Mouse (Mus musculus): ENCODE data around the gene Spdye4c. TPM values are rescaled to one million over a fixed set of nuclear protein-coding genes. Genes with fewer than 3 reads are reported as not detected.

Spdye4c gene
- polyA plus RNA-seq (2012; rRNA removed), result not detected in 2 replicates

GRCm38 (mm10) chr2:128590909-128591308, at the start of gene Spdye4c:
Gene Spdye4c (plus strand): TSS chr2:128591209.
- Histone ChIP-seq H3K4me3 (ENCODE audit: low read depth, low read length) (no peak within 1 kb of the TSS), H3K27me3 (ENCODE audit: control insufficient read depth, insufficient read depth, low read length) (no peaks in the 10 kb centered on the region), H3K36me3 (ENCODE audit: control insufficient read depth, insufficient read depth, low read length) (no peaks in the 10 kb centered on the region), H3K4me1 (ENCODE audit: control insufficient read depth, insufficient read depth, insufficient read length, low read length) (peaks cover under 1% of the 10 kb centered on the region; the same call in 1 of the 2 replicates), H3K27ac (ENCODE audit: insufficient read depth, low read depth, low read length) (no peak within 1 kb of the TSS)
- TF ChIP-seq POLR2A (IDR thresholded peaks at IDR 0.05; ENCODE audit: low read depth, low read length), result no peak
- 89% methylated on average over 3 of the region's 3 CpGs for WGBS

DNA sequence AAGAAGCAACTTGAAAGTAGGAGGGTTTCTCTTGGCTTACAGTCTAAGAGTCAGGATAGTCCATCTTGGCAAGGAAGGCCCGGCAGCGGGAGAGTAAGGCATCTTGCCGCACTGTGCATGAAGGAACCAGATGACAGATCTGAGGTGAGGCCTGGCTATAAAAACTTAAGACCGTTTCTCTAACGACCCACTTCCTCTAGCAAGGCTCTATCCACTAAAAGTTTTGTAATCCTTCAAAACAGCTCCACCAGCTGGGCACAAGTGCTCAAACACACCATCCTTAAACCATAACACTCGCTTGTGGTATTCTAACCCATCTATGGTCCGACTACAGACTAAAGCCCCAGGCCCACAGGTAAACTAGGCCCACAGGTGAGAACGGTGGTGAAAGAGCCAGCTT, 47.5 kb upstream of the Spdye4c start:
- H3K4me3 ChIP-seq (ENCODE audit: low read depth, low read length), result no peak overlapping the region
- no peak overlapping the region for H3K27ac ChIP-seq (ENCODE audit: insufficient read depth, low read depth, low read length)
- TF ChIP-seq POLR2A (IDR thresholded peaks at IDR 0.05; ENCODE audit: low read depth, low read length), result no peak
- TF ChIP-seq CTCF (IDR thresholded peaks at IDR 0.05; ENCODE audit: extremely low read depth, insufficient read length, insufficient replicate concordance, low read depth, low read length), result no peak
- H3K36me3 ChIP-seq (ENCODE audit: control insufficient read depth, insufficient read depth, low read length), result no peaks in the 10 kb centered on the region
- 72% methylated on average over 8 of the region's 8 CpGs for WGBS
- no peaks in the 10 kb centered on the region for H3K27me3 ChIP-seq (ENCODE audit: control insufficient read depth, insufficient read depth, low read length)
- no peaks in the 10 kb centered on the region for H3K4me1 ChIP-seq (ENCODE audit: control insufficient read depth, insufficient read depth, insufficient read length, low read length)

DNA sequence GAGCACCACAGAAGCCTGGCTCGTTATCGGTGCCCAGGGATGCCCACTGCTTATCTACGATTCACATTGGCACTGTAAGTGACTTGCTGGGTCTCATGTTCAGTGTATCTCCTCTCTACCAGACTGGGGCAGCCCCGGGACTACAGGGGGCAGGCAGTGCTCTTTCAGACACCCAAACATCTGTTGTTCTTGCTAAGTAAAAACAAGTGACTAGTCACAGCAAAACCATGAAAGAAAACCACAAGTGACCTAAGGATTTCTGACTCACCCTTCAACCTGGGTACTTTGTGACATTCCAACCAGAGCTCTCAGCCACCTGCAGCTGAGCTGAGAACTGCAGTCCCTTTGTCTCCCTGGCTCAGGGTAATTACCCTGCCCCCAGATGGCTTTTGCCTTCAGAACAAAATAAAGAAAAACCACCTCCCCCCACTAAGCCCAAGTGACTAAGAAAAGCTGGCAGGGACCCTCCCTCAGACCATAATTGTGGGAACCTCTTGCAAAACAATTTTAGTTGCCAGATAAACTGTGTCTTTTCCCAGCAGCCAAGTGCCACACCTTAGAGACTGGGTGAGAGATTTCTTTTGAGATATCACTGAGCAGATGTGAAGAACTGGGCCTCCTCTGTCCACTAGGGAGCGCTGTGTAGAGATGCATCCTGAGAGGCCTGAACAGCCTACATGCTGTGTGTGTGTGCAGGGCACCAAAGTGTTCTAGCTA, 46.4 kb upstream of the Spdye4c start:
- TF ChIP-seq CTCF (IDR thresholded peaks at IDR 0.05; ENCODE audit: extremely low read depth, insufficient read length, insufficient replicate concordance, low read depth, low read length) (peak; percentile 44; the same call in 1 of the 2 replicates), POLR2A (IDR thresholded peaks at IDR 0.05; ENCODE audit: low read depth, low read length) (no peak)
- 58% methylated on average over 5 of the region's 5 CpGs for WGBS
- Histone ChIP-seq H3K4me3 (ENCODE audit: low read depth, low read length) (no peak overlapping the region), H3K27me3 (ENCODE audit: control insufficient read depth, insufficient read depth, low read length) (no peaks in the 10 kb centered on the region), H3K27ac (ENCODE audit: insufficient read depth, low read depth, low read length) (no peak overlapping the region), H3K4me1 (ENCODE audit: control insufficient read depth, insufficient read depth, insufficient read length, low read length) (no peaks in the 10 kb centered on the region), H3K36me3 (ENCODE audit: control insufficient read depth, insufficient read depth, low read length) (no peaks in the 10 kb centered on the region)

DNA sequence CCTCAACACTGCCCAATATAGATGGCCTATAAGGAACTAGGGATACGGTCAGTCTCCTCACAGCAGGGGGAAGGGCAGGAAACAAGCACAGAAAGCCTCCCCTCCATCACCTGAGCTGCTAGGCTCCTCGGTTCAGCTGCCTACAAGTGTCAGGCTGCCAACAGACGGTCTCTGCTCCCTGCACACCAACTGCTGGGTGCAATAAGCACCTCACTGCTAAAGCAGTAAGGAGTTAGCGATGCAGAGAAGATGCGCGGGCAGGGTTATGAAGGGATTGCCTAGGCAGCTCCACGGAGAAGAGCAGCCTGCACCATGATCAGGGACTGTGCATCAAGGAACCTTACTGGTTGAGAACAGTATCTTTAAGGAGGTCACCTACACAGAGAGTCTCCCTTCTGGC, 45.6 kb upstream of the Spdye4c start:
- WGBS, result 88% methylated on average over 7 of the region's 7 CpGs
- Histone ChIP-seq H3K36me3 (ENCODE audit: control insufficient read depth, insufficient read depth, low read length) (no peaks in the 10 kb centered on the region), H3K4me1 (ENCODE audit: control insufficient read depth, insufficient read depth, insufficient read length, low read length) (no peaks in the 10 kb centered on the region), H3K27ac (ENCODE audit: insufficient read depth, low read depth, low read length) (no peak overlapping the region), H3K4me3 (ENCODE audit: low read depth, low read length) (no peak overlapping the region), H3K27me3 (ENCODE audit: control insufficient read depth, insufficient read depth, low read length) (no peaks in the 10 kb centered on the region)
- TF ChIP-seq CTCF (IDR thresholded peaks at IDR 0.05; ENCODE audit: extremely low read depth, insufficient read length, insufficient replicate concordance, low read depth, low read length) (no peak), POLR2A (IDR thresholded peaks at IDR 0.05; ENCODE audit: low read depth, low read length) (no peak)

- 82% methylated on average over 10 of the region's 10 CpGs for WGBS
- Histone ChIP-seq H3K36me3 (ENCODE audit: control insufficient read depth, insufficient read depth, low read length) (no peaks in the 10 kb centered on the region), H3K4me3 (ENCODE audit: low read depth, low read length) (no peak overlapping the region), H3K27me3 (ENCODE audit: control insufficient read depth, insufficient read depth, low read length) (no peaks in the 10 kb centered on the region), H3K4me1 (ENCODE audit: control insufficient read depth, insufficient read depth, insufficient read length, low read length) (no peaks in the 10 kb centered on the region), H3K27ac (ENCODE audit: insufficient read depth, low read depth, low read length) (no peak overlapping the region)
- no peak for TF ChIP-seq CTCF (IDR thresholded peaks at IDR 0.05; ENCODE audit: extremely low read depth, insufficient read length, insufficient replicate concordance, low read depth, low read length)
These were observed 43.9 kb upstream of the Spdye4c start for GRCm38 (mm10) chr2:128547079-128547478.

- 34% methylated on average over 2 of the region's 2 CpGs for WGBS
- no peaks in the 10 kb centered on the region; the same call in 1 of the 2 replicates for H3K4me1 ChIP-seq (ENCODE audit: control insufficient read depth, insufficient read depth, insufficient read length, low read length)
- TF ChIP-seq POLR2A (IDR thresholded peaks at IDR 0.05; ENCODE audit: low read depth, low read length) (no peak), CTCF (IDR thresholded peaks at IDR 0.05; ENCODE audit: extremely low read depth, insufficient read length, insufficient replicate concordance, low read depth, low read length) (no peak)
- H3K36me3 ChIP-seq (ENCODE audit: control insufficient read depth, insufficient read depth, low read length), result no peaks in the 10 kb centered on the region
- H3K27me3 ChIP-seq (ENCODE audit: control insufficient read depth, insufficient read depth, low read length), result no peaks in the 10 kb centered on the region
- H3K4me3 ChIP-seq (ENCODE audit: low read depth, low read length), result no peak overlapping the region
- no peak overlapping the region for H3K27ac ChIP-seq (ENCODE audit: insufficient read depth, low read depth, low read length)
These were observed 42.7 kb upstream of the Spdye4c start for GRCm38 (mm10) chr2:128548262-128548661.

DNA sequence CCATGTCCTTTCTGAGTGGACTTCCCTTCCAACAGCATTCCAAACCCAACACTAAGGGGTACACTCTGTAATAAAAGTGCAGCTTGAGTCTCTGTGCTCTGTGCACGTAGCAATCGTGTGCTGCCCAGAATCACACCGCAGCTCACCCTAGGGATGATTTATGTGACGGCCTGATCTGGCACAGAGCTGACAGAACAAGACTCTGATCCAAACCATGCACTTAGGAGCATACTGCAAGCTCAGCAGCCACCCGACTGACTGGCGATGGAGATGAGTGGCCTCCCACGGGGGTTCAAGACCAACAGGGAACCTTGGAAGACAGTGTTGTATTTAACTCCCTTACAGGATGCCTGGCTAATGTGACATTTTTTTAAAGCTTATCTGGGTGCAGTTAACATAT, 41.4 kb upstream of the Spdye4c start:
- Histone ChIP-seq H3K4me1 (ENCODE audit: control insufficient read depth, insufficient read depth, insufficient read length, low read length) (no peaks in the 10 kb centered on the region; the same call in 1 of the 2 replicates), H3K36me3 (ENCODE audit: control insufficient read depth, insufficient read depth, low read length) (no peaks in the 10 kb centered on the region), H3K27ac (ENCODE audit: insufficient read depth, low read depth, low read length) (no peak overlapping the region), H3K4me3 (ENCODE audit: low read depth, low read length) (no peak overlapping the region), H3K27me3 (ENCODE audit: control insufficient read depth, insufficient read depth, low read length) (no peaks in the 10 kb centered on the region)
- WGBS, result 28% methylated on average over 7 of the region's 7 CpGs
- TF ChIP-seq CTCF (IDR thresholded peaks at IDR 0.05; ENCODE audit: extremely low read depth, insufficient read length, insufficient replicate concordance, low read depth, low read length) (no peak), POLR2A (IDR thresholded peaks at IDR 0.05; ENCODE audit: low read depth, low read length) (no peak)

Data from small intestine, adult 2 months (tissue).